Mouse (Mus musculus) cerebellum, adult (tissue): ENCODE results near the gene Sept6.

ENCODE experiments used
- ATAC-seq: cut with Nextera tagmentation; 2 replicates; pipeline ENCODE4 v1.9.2; 2017; ENCODE audit warnings: mild to moderate bottlenecking, moderate library complexity, mixed read lengths; ENCODE audit not compliant: insufficient number of reproducible peaks, low FRiP score, low TSS enrichment

Sept6 gene

GRCm38 (mm10) chrX:36991694-36992093 is at the start of gene Sept6:
Gene Sept6, minus strand, starts transcription at chrX:36991794.
- ATAC-seq: no peak

GRCm38 (mm10) chrX:37028378-37028777 is 36.8 kb upstream of the Sept6 start:
- no peak for ATAC-seq

- no peak for ATAC-seq
Measured at GRCm38 (mm10) chrX:37023652-37024309, 32.2 kb upstream of the Sept6 start.

GRCm38 (mm10) chrX:37022690-37023089 is 31.1 kb upstream of the Sept6 start:
- peak; percentile 10; the same call in 1 of the 2 replicates for ATAC-seq

- no peak for ATAC-seq
Measured at GRCm38 (mm10) chrX:37019045-37019444, 27.5 kb upstream of the Sept6 start.

- no peak for ATAC-seq
Measured at GRCm38 (mm10) chrX:37018150-37018654, 26.6 kb upstream of the Sept6 start.

GRCm38 (mm10) chrX:37013870-37014269 is 22.3 kb upstream of the Sept6 start:
- no peak for ATAC-seq

GRCm38 (mm10) chrX:36991039-36991438 is 555 bp downstream of the Sept6 start:
- ATAC-seq: no peak

GRCm38 (mm10) chrX:36989752-36990404 is 1.7 kb downstream of the Sept6 start:
- peak; percentile 56 for ATAC-seq

- ATAC-seq: peak; percentile 69
Measured at GRCm38 (mm10) chrX:36989234-36989751, 2.3 kb downstream of the Sept6 start.

- 0 out of 2 replicates have a peak, but pooled peaks have one; percentile 17 for ATAC-seq
Measured at GRCm38 (mm10) chrX:36988754-36989153, 2.8 kb downstream of the Sept6 start.

GRCm38 (mm10) chrX:36987851-36988250 is 3.7 kb downstream of the Sept6 start:
- ATAC-seq: no peak

- no peak for ATAC-seq
Measured at GRCm38 (mm10) chrX:36985041-36985440, 6.6 kb downstream of the Sept6 start.

GRCm38 (mm10) chrX:36983654-36984311 is 7.8 kb downstream of the Sept6 start:
- ATAC-seq: no peak; the same call in 1 of the 2 replicates

- ATAC-seq: peak; percentile 26; the same call in 1 of the 2 replicates
Measured at GRCm38 (mm10) chrX:36982892-36983653, 8.5 kb downstream of the Sept6 start.

- no peak for ATAC-seq
Measured at GRCm38 (mm10) chrX:36980563-36981187, 10.9 kb downstream of the Sept6 start.

- ATAC-seq: no peak
Measured at GRCm38 (mm10) chrX:36977863-36978262, 13.7 kb downstream of the Sept6 start.

GRCm38 (mm10) chrX:36976980-36977379 is 14.6 kb downstream of the Sept6 start:
- no peak for ATAC-seq

GRCm38 (mm10) chrX:36976272-36976671 is 15.3 kb downstream of the Sept6 start:
- 0 out of 2 replicates have a peak, but pooled peaks have one; percentile 32 for ATAC-seq

GRCm38 (mm10) chrX:36974905-36975304 is 16.7 kb downstream of the Sept6 start:
- ATAC-seq: peak; percentile 87; the same call in 1 of the 2 replicates
